Mouse (Mus musculus): ENCODE results near the gene Fance.

DNA sequence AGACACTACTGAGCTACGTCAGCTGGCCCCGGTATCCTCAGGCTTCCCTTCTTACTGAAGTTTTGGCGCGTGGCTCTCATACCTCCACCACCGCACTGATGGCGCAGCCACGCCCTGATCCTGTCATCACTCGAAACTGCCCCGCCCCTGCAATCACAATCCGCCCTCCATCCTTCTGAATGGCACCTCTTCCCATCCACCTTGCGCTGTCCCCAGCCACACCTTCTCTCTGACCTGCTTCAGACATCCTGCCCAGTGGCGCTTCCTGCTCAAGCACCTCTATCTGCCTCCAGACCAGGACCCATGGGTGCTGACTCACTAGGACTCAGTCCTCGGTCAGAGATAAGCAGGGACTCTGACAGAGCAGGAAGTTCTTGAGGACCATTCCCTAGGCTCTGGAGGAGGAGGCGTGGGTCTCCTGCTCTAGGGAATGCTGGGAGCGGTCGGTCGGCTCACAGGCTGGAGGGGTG lies 62.3 kb downstream of the Fance start:
- TF ChIP-seq CTCF (IDR thresholded peaks at IDR 0.05; ENCODE audit: low read depth, low read length) (no peak), POLR2A (IDR thresholded peaks at IDR 0.05; ENCODE audit: borderline replicate concordance, low read depth, low read length) (no peak)
